Mouse (Mus musculus): ENCODE measurements at regions not wholly inside any gene's neighbourhood (a gene's known extent, or its start where the extent isn't known, plus 50 kb on each side); places are given as distances from the start of the nearest gene placed in this dataset.

GRCm38 (mm10) chr16:51521317-51522092 lies 509.5 kb upstream of the Cblb start:
- 97% methylated on average over 13 of the region's 13 CpGs for WGBS
- no peak for DNase-seq
- TF ChIP-seq POLR2A (IDR thresholded peaks at IDR 0.05; ENCODE audit: control insufficient read depth, extremely low read depth, insufficient read depth, low read length, poor library complexity) (no peak), CTCF (IDR thresholded peaks at IDR 0.05; ENCODE audit: borderline replicate concordance, control insufficient read depth, extremely low read depth, insufficient read depth, low read length, poor library complexity) (no peak)
- Histone ChIP-seq H3K27ac (ENCODE audit: control insufficient read depth, insufficient read depth, low read length) (no peak overlapping the region), H3K4me1 (replicated peaks; ENCODE audit: control insufficient read depth, insufficient read depth, low read length) (0 out of 2 replicates have a peak, but pooled peaks cover 2% of the 10 kb centered on the region), H3K36me3 (ENCODE audit: control insufficient read depth, insufficient read depth, low read length) (no peaks in the 10 kb centered on the region), H3K27me3 (ENCODE audit: control insufficient read depth, insufficient read depth, low read length) (no peaks in the 10 kb centered on the region), H3K4me3 (ENCODE audit: control insufficient read depth, insufficient read depth, low read length) (no peak overlapping the region)

DNA sequence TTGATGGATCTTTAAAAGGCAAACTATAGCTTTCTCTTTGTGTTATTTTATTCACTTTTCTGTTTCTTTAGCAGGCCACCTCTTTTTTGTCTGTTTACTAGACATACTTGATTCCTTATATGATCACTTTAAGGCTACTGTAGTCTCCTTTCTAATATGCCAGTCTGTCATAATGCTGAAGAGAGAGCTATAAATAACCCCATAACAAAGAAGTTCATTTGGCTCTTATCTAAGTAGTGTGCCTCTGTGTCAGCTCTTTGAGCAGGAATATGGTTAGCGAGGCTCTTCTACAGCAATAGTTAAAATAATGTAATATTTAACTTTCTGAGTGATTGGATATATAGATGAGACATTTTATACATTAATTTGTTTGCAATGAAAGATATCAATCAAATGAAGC lies 507.0 kb upstream of the Cblb start:
- WGBS = 97% methylated on average over 1 of the region's 1 CpGs
- DNase-seq = no peak
- no peaks in the 10 kb centered on the region for H3K4me1 ChIP-seq (replicated peaks; ENCODE audit: control insufficient read depth, insufficient read depth, low read length)
- no peaks in the 10 kb centered on the region for H3K27me3 ChIP-seq (ENCODE audit: control insufficient read depth, insufficient read depth, low read length)
- TF ChIP-seq CTCF (IDR thresholded peaks at IDR 0.05; ENCODE audit: borderline replicate concordance, control insufficient read depth, extremely low read depth, insufficient read depth, low read length, poor library complexity) = no peak
- no peak for TF ChIP-seq POLR2A (IDR thresholded peaks at IDR 0.05; ENCODE audit: control insufficient read depth, extremely low read depth, insufficient read depth, low read length, poor library complexity)
- no peaks in the 10 kb centered on the region for H3K36me3 ChIP-seq (ENCODE audit: control insufficient read depth, insufficient read depth, low read length)
- no peak overlapping the region for H3K4me3 ChIP-seq (ENCODE audit: control insufficient read depth, insufficient read depth, low read length)
- H3K27ac ChIP-seq (ENCODE audit: control insufficient read depth, insufficient read depth, low read length) = no peak overlapping the region

- Histone ChIP-seq H3K4me3 (ENCODE audit: control insufficient read depth, insufficient read depth, low read length) (no peak overlapping the region), H3K27ac (ENCODE audit: control insufficient read depth, insufficient read depth, low read length) (no peak overlapping the region), H3K4me1 (replicated peaks; ENCODE audit: control insufficient read depth, insufficient read depth, low read length) (no peaks in the 10 kb centered on the region), H3K27me3 (ENCODE audit: control insufficient read depth, insufficient read depth, low read length) (no peaks in the 10 kb centered on the region), H3K36me3 (ENCODE audit: control insufficient read depth, insufficient read depth, low read length) (no peaks in the 10 kb centered on the region)
- DNase-seq = no peak
- no peak for TF ChIP-seq POLR2A (IDR thresholded peaks at IDR 0.05; ENCODE audit: control insufficient read depth, extremely low read depth, insufficient read depth, low read length, poor library complexity)
- TF ChIP-seq CTCF (IDR thresholded peaks at IDR 0.05; ENCODE audit: borderline replicate concordance, control insufficient read depth, extremely low read depth, insufficient read depth, low read length, poor library complexity) = no peak
- WGBS = 86% methylated on average over 1 of the region's 1 CpGs
Measured at GRCm38 (mm10) chr16:51532496-51532895, 498.5 kb upstream of the Cblb start.

GRCm38 (mm10) chr16:51543769-51544168 lies 487.3 kb upstream of the Cblb start:
- H3K27me3 ChIP-seq (ENCODE audit: control insufficient read depth, insufficient read depth, low read length) = no peaks in the 10 kb centered on the region
- no peak for DNase-seq
- H3K4me3 ChIP-seq (ENCODE audit: control insufficient read depth, insufficient read depth, low read length) = no peak overlapping the region
- no peak for TF ChIP-seq CTCF (IDR thresholded peaks at IDR 0.05; ENCODE audit: borderline replicate concordance, control insufficient read depth, extremely low read depth, insufficient read depth, low read length, poor library complexity)
- no peak for TF ChIP-seq POLR2A (IDR thresholded peaks at IDR 0.05; ENCODE audit: control insufficient read depth, extremely low read depth, insufficient read depth, low read length, poor library complexity)
- no peaks in the 10 kb centered on the region for H3K36me3 ChIP-seq (ENCODE audit: control insufficient read depth, insufficient read depth, low read length)
- H3K27ac ChIP-seq (ENCODE audit: control insufficient read depth, insufficient read depth, low read length) = no peak overlapping the region
- WGBS = 96% methylated on average over 4 of the region's 4 CpGs
- no peaks in the 10 kb centered on the region for H3K4me1 ChIP-seq (replicated peaks; ENCODE audit: control insufficient read depth, insufficient read depth, low read length)

- Histone ChIP-seq H3K27ac (ENCODE audit: control insufficient read depth, insufficient read depth, low read length) (no peak overlapping the region), H3K36me3 (ENCODE audit: control insufficient read depth, insufficient read depth, low read length) (no peaks in the 10 kb centered on the region), H3K4me3 (ENCODE audit: control insufficient read depth, insufficient read depth, low read length) (no peak overlapping the region), H3K4me1 (replicated peaks; ENCODE audit: control insufficient read depth, insufficient read depth, low read length) (no peaks in the 10 kb centered on the region), H3K27me3 (ENCODE audit: control insufficient read depth, insufficient read depth, low read length) (no peaks in the 10 kb centered on the region)
- WGBS = 90% methylated on average over 1 of the region's 1 CpGs
- no peak for TF ChIP-seq CTCF (IDR thresholded peaks at IDR 0.05; ENCODE audit: borderline replicate concordance, control insufficient read depth, extremely low read depth, insufficient read depth, low read length, poor library complexity)
- TF ChIP-seq POLR2A (IDR thresholded peaks at IDR 0.05; ENCODE audit: control insufficient read depth, extremely low read depth, insufficient read depth, low read length, poor library complexity) = no peak
- no peak for DNase-seq
Measured at GRCm38 (mm10) chr16:51547032-51547431, 484.0 kb upstream of the Cblb start.

- Histone ChIP-seq H3K4me3 (ENCODE audit: control insufficient read depth, insufficient read depth, low read length) (no peak overlapping the region), H3K36me3 (ENCODE audit: control insufficient read depth, insufficient read depth, low read length) (no peaks in the 10 kb centered on the region), H3K4me1 (replicated peaks; ENCODE audit: control insufficient read depth, insufficient read depth, low read length) (no peaks in the 10 kb centered on the region), H3K27ac (ENCODE audit: control insufficient read depth, insufficient read depth, low read length) (no peak overlapping the region), H3K27me3 (ENCODE audit: control insufficient read depth, insufficient read depth, low read length) (no peaks in the 10 kb centered on the region)
- 93% methylated on average over 5 of the region's 5 CpGs for WGBS
- DNase-seq = no peak
- TF ChIP-seq POLR2A (IDR thresholded peaks at IDR 0.05; ENCODE audit: control insufficient read depth, extremely low read depth, insufficient read depth, low read length, poor library complexity) = no peak
- no peak for TF ChIP-seq CTCF (IDR thresholded peaks at IDR 0.05; ENCODE audit: borderline replicate concordance, control insufficient read depth, extremely low read depth, insufficient read depth, low read length, poor library complexity)
Measured at GRCm38 (mm10) chr16:51562866-51563658, 468.0 kb upstream of the Cblb start.

Data from thymus, adult 2 months (tissue).